Mouse (Mus musculus): ENCODE results near the gene Crhr2. TPM values are rescaled to one million over a fixed set of nuclear protein-coding genes. Genes with fewer than 3 reads are reported as not detected.

Gene Crhr2
- polyA plus RNA-seq, 1 experiment from 2014 or later = 6.9 TPM

DNA sequence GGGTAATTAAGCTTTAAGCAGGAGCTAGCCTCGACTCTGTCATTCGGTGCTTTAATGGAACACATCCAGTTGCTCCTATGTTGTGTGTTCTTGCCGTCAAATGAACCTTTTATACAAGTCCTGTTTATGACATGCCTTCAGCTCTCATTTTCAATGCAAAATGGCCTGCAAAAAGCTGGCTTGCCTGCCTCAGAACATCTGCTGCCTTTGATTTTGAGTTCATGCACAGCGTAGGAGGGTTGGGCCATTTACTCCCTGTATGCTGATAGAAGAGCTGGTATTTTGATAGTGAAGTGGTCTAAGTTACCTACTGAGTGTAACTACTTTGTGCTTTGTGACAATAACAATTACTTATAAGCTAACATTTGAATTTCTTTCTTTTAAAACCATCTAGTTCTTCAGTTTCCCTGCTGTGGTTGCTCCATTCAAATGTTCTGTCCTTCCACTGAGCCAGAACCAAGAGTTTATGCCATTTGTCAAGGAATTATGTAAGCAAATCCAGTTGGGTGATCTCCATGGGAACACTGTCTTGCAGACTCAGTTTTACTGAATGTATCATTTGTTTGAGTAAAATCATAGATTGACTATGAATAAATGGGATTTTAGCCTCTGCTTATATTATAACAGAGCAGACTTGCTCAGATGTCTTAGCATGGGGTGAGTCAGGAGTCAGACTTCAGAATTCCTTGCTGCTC is 56.1 kb downstream of the Crhr2 start:
- H3K27me3 ChIP-seq (replicated peaks) = no peaks in the 10 kb centered on the region
- ATAC-seq (ENCODE audit: extremely low read depth, insufficient number of reproducible peaks, low FRiP score, low TSS enrichment) = no peak
- H3K9ac ChIP-seq = no peak overlapping the region
- H3K27ac ChIP-seq (replicated peaks) = no peak overlapping the region
- H3K4me2 ChIP-seq = no peak overlapping the region
- H3K4me1 ChIP-seq = no peaks in the 10 kb centered on the region
- H3K9me3 ChIP-seq = no peaks in the 10 kb centered on the region
- peaks cover 95% of the 10 kb centered on the region for H3K36me3 ChIP-seq
- WGBS = 87% methylated on average over 4 of the region's 4 CpGs
- H3K4me3 ChIP-seq = no peak overlapping the region

- Histone ChIP-seq H3K4me1 (no peaks in the 10 kb centered on the region), H3K27ac (replicated peaks) (no peak overlapping the region), H3K4me2 (no peak overlapping the region), H3K36me3 (peaks cover 92% of the 10 kb centered on the region), H3K9me3 (no peaks in the 10 kb centered on the region), H3K9ac (no peak overlapping the region), H3K27me3 (replicated peaks) (no peaks in the 10 kb centered on the region), H3K4me3 (no peak overlapping the region)
- 96% methylated on average over 2 of the region's 2 CpGs for WGBS
- ATAC-seq (ENCODE audit: extremely low read depth, insufficient number of reproducible peaks, low FRiP score, low TSS enrichment) = no peak
These were observed 66.9 kb downstream of the Crhr2 start for GRCm38 (mm10) chr6:55065903-55066302.

DNA sequence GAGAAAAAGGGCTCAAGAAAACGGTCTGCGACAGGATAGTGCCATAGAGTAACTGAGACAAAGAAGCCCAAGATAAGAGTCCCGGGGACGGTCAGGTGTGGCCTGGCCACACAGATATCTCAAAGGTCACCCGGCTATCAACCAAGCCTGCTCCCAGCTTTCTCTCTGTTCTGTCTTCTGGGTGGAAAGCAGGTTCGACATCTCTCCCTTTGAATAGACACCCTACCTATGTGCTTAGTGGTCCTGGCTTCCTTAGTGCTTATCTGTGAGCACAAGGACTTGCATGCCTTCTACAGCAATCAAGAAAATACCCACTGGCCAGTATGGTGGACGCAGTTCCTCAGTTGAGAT is 68.4 kb downstream of the Crhr2 start:
- Histone ChIP-seq H3K36me3 (peaks cover 99% of the 10 kb centered on the region), H3K4me2 (no peak overlapping the region), H3K4me1 (no peaks in the 10 kb centered on the region; the same call in 1 of the 2 replicates), H3K27me3 (replicated peaks) (no peaks in the 10 kb centered on the region), H3K9ac (no peak overlapping the region), H3K9me3 (no peaks in the 10 kb centered on the region), H3K27ac (replicated peaks) (no peak overlapping the region), H3K4me3 (no peak overlapping the region)
- 74% methylated on average over 7 of the region's 7 CpGs for whole genome bisulfite sequencing
- no peak for ATAC-seq (ENCODE audit: extremely low read depth, insufficient number of reproducible peaks, low FRiP score, low TSS enrichment)

- Histone ChIP-seq H3K4me3 (no peak overlapping the region), H3K27me3 (replicated peaks) (no peaks in the 10 kb centered on the region), H3K4me2 (no peak overlapping the region), H3K36me3 (peaks cover 99% of the 10 kb centered on the region), H3K27ac (replicated peaks) (no peak overlapping the region), H3K4me1 (peaks cover 3% of the 10 kb centered on the region; the same call in 1 of the 2 replicates), H3K9me3 (no peaks in the 10 kb centered on the region), H3K9ac (no peak overlapping the region)
- ATAC-seq (ENCODE audit: extremely low read depth, insufficient number of reproducible peaks, low FRiP score, low TSS enrichment) = no peak
- WGBS = 74% methylated on average over 9 of the region's 9 CpGs
These were observed 68.9 kb downstream of the Crhr2 start for GRCm38 (mm10) chr6:55063793-55064476.

- no peaks in the 10 kb centered on the region for H3K27me3 ChIP-seq (replicated peaks)
- no peaks in the 10 kb centered on the region for H3K9me3 ChIP-seq
- ATAC-seq (ENCODE audit: extremely low read depth, insufficient number of reproducible peaks, low FRiP score, low TSS enrichment) = no peak
- H3K9ac ChIP-seq = no peak overlapping the region
- no peak overlapping the region for H3K4me3 ChIP-seq
- no peak overlapping the region for H3K4me2 ChIP-seq
- H3K4me1 ChIP-seq = peaks cover 3% of the 10 kb centered on the region; the same call in 1 of the 2 replicates
- WGBS = 86% methylated on average over 5 of the region's 5 CpGs
- H3K27ac ChIP-seq (replicated peaks) = no peak overlapping the region
- peaks cover 97% of the 10 kb centered on the region for H3K36me3 ChIP-seq
These were observed 70.6 kb downstream of the Crhr2 start for GRCm38 (mm10) chr6:55062200-55062599.

DNA sequence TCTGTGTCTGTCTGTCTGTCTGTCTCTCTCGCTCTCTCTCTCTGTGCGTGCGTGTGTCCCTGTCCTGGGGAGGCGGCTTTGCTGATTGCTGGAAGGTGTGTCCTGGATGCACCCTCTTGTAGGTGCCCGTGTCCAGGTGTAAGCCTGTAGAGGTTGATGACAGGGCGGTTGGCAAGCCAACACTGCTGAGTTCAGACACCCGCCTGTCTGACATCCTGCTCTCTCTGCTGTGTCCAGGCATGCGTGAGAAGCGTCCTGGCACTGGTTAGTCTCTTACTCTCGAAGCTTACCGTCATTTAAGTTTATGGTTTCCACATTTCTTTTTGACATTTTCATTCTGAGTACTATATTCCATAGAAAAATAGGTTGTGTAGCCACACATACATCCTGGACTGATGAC is 71.5 kb downstream of the Crhr2 start:
- H3K9me3 ChIP-seq = no peaks in the 10 kb centered on the region
- H3K4me2 ChIP-seq = no peak overlapping the region
- WGBS = 91% methylated on average over 11 of the region's 11 CpGs
- H3K9ac ChIP-seq = no peak overlapping the region
- H3K36me3 ChIP-seq = peaks cover 95% of the 10 kb centered on the region
- no peak overlapping the region for H3K4me3 ChIP-seq
- no peaks in the 10 kb centered on the region for H3K27me3 ChIP-seq (replicated peaks)
- no peak overlapping the region for H3K27ac ChIP-seq (replicated peaks)
- ATAC-seq (ENCODE audit: extremely low read depth, insufficient number of reproducible peaks, low FRiP score, low TSS enrichment) = no peak
- H3K4me1 ChIP-seq = peaks cover 3% of the 10 kb centered on the region; the same call in 1 of the 2 replicates

- no peak for ATAC-seq (ENCODE audit: extremely low read depth, insufficient number of reproducible peaks, low FRiP score, low TSS enrichment)
- Histone ChIP-seq H3K4me1 (peaks cover 3% of the 10 kb centered on the region; the same call in 1 of the 2 replicates), H3K9me3 (no peaks in the 10 kb centered on the region), H3K4me2 (no peak overlapping the region), H3K4me3 (no peak overlapping the region), H3K36me3 (peaks cover 95% of the 10 kb centered on the region), H3K27ac (replicated peaks) (no peak overlapping the region), H3K9ac (no peak overlapping the region), H3K27me3 (replicated peaks) (no peaks in the 10 kb centered on the region)
- 87% methylated on average over 7 of the region's 7 CpGs for WGBS
These were observed 72.5 kb downstream of the Crhr2 start for GRCm38 (mm10) chr6:55060241-55060825.

DNA sequence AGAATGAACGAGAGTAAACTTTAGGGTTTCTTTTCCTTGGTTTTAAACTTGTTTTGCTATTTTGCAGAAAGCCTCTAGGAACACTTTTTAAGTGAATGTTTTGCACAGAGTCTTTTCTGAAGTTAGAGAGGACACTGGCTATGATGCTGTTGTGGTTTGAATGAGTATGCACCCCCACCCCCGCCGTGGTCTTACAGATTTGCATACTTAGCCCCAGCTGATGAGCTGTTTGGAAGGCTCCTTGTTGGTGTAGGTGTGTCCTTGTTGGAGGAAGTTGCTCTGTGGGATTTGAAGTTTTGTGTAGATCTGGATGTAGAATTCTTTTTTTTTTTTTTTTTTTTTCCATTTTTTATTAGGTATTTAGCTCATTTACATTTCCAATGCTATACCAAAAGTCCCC is 75.4 kb downstream of the Crhr2 start:
- no peaks in the 10 kb centered on the region for H3K9me3 ChIP-seq
- no peak overlapping the region for H3K9ac ChIP-seq
- H3K27ac ChIP-seq (replicated peaks) = no peak overlapping the region
- peaks cover 3% of the 10 kb centered on the region; the same call in 1 of the 2 replicates for H3K4me1 ChIP-seq
- ATAC-seq (ENCODE audit: extremely low read depth, insufficient number of reproducible peaks, low FRiP score, low TSS enrichment) = no peak
- H3K4me3 ChIP-seq = no peak overlapping the region
- no peaks in the 10 kb centered on the region for H3K27me3 ChIP-seq (replicated peaks)
- H3K36me3 ChIP-seq = peaks cover 95% of the 10 kb centered on the region
- 82% methylated on average over 3 of the region's 3 CpGs for WGBS
- H3K4me2 ChIP-seq = no peak overlapping the region

GRCm38 (mm10) chr6:55054491-55054890 is 78.3 kb downstream of the Crhr2 start:
- no peak overlapping the region for H3K4me2 ChIP-seq
- H3K9ac ChIP-seq = no peak overlapping the region
- H3K9me3 ChIP-seq = no peaks in the 10 kb centered on the region
- H3K27ac ChIP-seq (replicated peaks) = no peak overlapping the region
- peaks cover 3% of the 10 kb centered on the region; the same call in 1 of the 2 replicates for H3K4me1 ChIP-seq
- no peaks in the 10 kb centered on the region for H3K27me3 ChIP-seq (replicated peaks)
- H3K36me3 ChIP-seq = peaks cover 95% of the 10 kb centered on the region
- no peak for ATAC-seq (ENCODE audit: extremely low read depth, insufficient number of reproducible peaks, low FRiP score, low TSS enrichment)
- H3K4me3 ChIP-seq = no peak overlapping the region
- 86% methylated on average over 4 of the region's 4 CpGs for WGBS

GRCm38 (mm10) chr6:55049186-55049585 is 83.6 kb downstream of the Crhr2 start:
- H3K4me1 ChIP-seq = peaks cover 5% of the 10 kb centered on the region
- 87% methylated on average over 10 of the region's 10 CpGs for WGBS
- no peak for ATAC-seq (ENCODE audit: extremely low read depth, insufficient number of reproducible peaks, low FRiP score, low TSS enrichment)
- no peaks in the 10 kb centered on the region for H3K9me3 ChIP-seq
- H3K4me2 ChIP-seq = no peak overlapping the region
- no peak overlapping the region for H3K27ac ChIP-seq (replicated peaks)
- no peaks in the 10 kb centered on the region for H3K27me3 ChIP-seq (replicated peaks)
- H3K9ac ChIP-seq = no peak overlapping the region
- no peak overlapping the region for H3K4me3 ChIP-seq
- peaks cover 72% of the 10 kb centered on the region for H3K36me3 ChIP-seq

- Histone ChIP-seq H3K9ac (no peak overlapping the region), H3K27ac (replicated peaks) (no peak overlapping the region), H3K36me3 (peaks cover 34% of the 10 kb centered on the region), H3K4me3 (no peak overlapping the region), H3K4me2 (no peak overlapping the region), H3K9me3 (no peaks in the 10 kb centered on the region), H3K27me3 (replicated peaks) (no peaks in the 10 kb centered on the region), H3K4me1 (peaks cover 23% of the 10 kb centered on the region)
- no peak for ATAC-seq (ENCODE audit: extremely low read depth, insufficient number of reproducible peaks, low FRiP score, low TSS enrichment)
- WGBS = 62% methylated on average over 1 of the region's 1 CpGs
These were observed 87.5 kb downstream of the Crhr2 start for GRCm38 (mm10) chr6:55045326-55045725.
